ENCODE assay signal across 13 mouse cellular contexts in the genomic region with DNA sequence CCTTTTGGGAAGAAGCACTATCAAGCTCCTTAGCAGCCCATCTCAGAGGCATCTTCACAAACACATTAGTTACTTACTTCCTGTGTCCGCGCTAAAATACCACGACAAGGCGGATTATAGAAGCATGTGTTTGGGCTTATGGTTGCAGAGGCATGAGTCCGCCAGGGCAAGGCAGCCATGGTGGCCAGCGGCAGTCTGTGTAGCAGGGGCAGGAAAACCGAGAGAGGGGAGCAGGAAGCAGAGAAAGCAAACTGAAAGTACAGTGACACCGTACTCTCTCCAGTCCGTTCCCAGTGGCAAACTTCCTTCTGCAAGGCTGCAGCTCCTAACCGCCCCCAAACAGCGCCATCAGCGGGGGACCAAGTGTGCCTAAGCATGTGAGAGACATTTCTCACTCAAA. TPM values are rescaled to one million over a fixed set of nuclear protein-coding genes. Genes with fewer than 3 reads are reported as not detected.
A peak's percentile ranks its signal among the peaks of the same experiment; 100 is the strongest.
DNase-seq lines count a peak whose midpoint lies in the region; ATAC-seq and TF ChIP-seq lines count a peak whose summit lies in the region.
"Had no signal": no experiment of that assay in that cellular context is flagged by ENCODE, and none has a peak within 500 bp of the region (broad histone marks: within the 10 kb centered on the region; RNA-seq: fewer than 3 reads in every experiment).

No protein-coding gene starts in this region.

- ATAC-seq in erythroblast, adult 5-6 weeks (replicated peaks; ENCODE audit: low FRiP score, poor library complexity, severe bottlenecking), result no peak
- ATAC-seq: inflammation-experienced regulatory T-cells, adult 6 months had no signal

- no peak for DNase-seq in lung, adult 2 months
- DNase-seq in lung, postnatal 25 days (ENCODE audit: low spot score), result no peak
- peak; percentile 26 for DNase-seq in induced T-regulatory cell, adult 2 months (ENCODE audit: low read depth)
- no peak for DNase-seq in layer of hippocampus, postnatal 10 days (ENCODE audit: low spot score in 2 of 2)
- DNase-seq in MN1 (ENCODE audit: low spot score), result no peak
- DNase-seq: cerebellum, postnatal 10 days had no signal

- H3K9me3 ChIP-seq in erythroblast, embryonic 14.5 days (ENCODE audit: control insufficient read depth, low read length), result no peaks in the 10 kb centered on the region
- H3K9me3 ChIP-seq: midbrain, embryonic 10.5 days; neural tube, embryonic 13.5 days had no signal

- no peaks in the 10 kb centered on the region for H3K36me3 ChIP-seq in erythroblast, embryonic 14.5 days (ENCODE audit: control insufficient read depth)
- H3K36me3 ChIP-seq in small intestine, adult 2 months (ENCODE audit: control insufficient read depth, insufficient read depth, low read length), result no peaks in the 10 kb centered on the region
- H3K36me3 ChIP-seq: midbrain, embryonic 10.5 days; neural tube, embryonic 13.5 days had no signal

- H3K27ac ChIP-seq in small intestine, adult 2 months (ENCODE audit: insufficient read depth, low read depth, low read length), result 0 out of 2 replicates have a peak overlapping the region, but pooled peaks have one; percentile 33
- H3K27ac ChIP-seq: midbrain, embryonic 10.5 days; neural tube, embryonic 13.5 days had no signal

- no peak for TF ChIP-seq CTCF in lung, adult 2 months (IDR thresholded peaks at IDR 0.05; ENCODE audit: insufficient read depth, low read length)
- TF ChIP-seq CTCF in small intestine, adult 2 months (IDR thresholded peaks at IDR 0.05; ENCODE audit: extremely low read depth, insufficient read length, insufficient replicate concordance, low read depth, low read length), result no peak

- TF ChIP-seq POLR2A in lung, adult 2 months (IDR thresholded peaks at IDR 0.05; ENCODE audit: borderline replicate concordance, extremely low read depth, low read depth, low read length), result peak; percentile 20; the same call in 1 of the 2 replicates
- TF ChIP-seq POLR2A in small intestine, adult 2 months (IDR thresholded peaks at IDR 0.05; ENCODE audit: low read depth, low read length), result no peak

- peaks cover 18% of the 10 kb centered on the region for H3K27me3 ChIP-seq in erythroblast, embryonic 14.5 days (ENCODE audit: control insufficient read depth)
- H3K27me3 ChIP-seq in small intestine, adult 2 months (ENCODE audit: control insufficient read depth, insufficient read depth, low read length), result no peaks in the 10 kb centered on the region
- H3K27me3 ChIP-seq: neural tube, embryonic 13.5 days had no signal

- H3K4me3 ChIP-seq in erythroblast, embryonic 14.5 days (replicated peaks), result peak overlapping the region; percentile 47
- H3K4me3 ChIP-seq in lung, adult 2 months (replicated peaks; ENCODE audit: extremely low read depth, low read depth, low read length), result peak overlapping the region; percentile 65
- H3K4me3 ChIP-seq in small intestine, adult 2 months (ENCODE audit: low read depth, low read length), result peak overlapping the region; percentile 60
- H3K4me3 ChIP-seq: midbrain, embryonic 10.5 days; neural tube, embryonic 13.5 days had no signal

- WGBS in lung, adult 2 months, result 44% methylated on average over 12 of the region's 12 CpGs
- WGBS in small intestine, adult 2 months, result 39% methylated on average over 12 of the region's 12 CpGs

- H3K4me1 ChIP-seq in erythroblast, embryonic 14.5 days (ENCODE audit: control insufficient read depth), result peaks cover 26% of the 10 kb centered on the region
- no peaks in the 10 kb centered on the region; the same call in 1 of the 2 replicates for H3K4me1 ChIP-seq in lung, adult 2 months (ENCODE audit: control insufficient read depth, insufficient read depth, low read length)
- H3K4me1 ChIP-seq in small intestine, adult 2 months (ENCODE audit: control insufficient read depth, insufficient read depth, insufficient read length, low read length), result peaks cover 10% of the 10 kb centered on the region

RNA-seq across cellular contexts. Expression of gene Zdhhc1, which starts 3.1 kb away (rescaled TPM):
- polyA plus RNA-seq in erythroblast, embryonic 14.5 days (2012), result 0.14 and 0.23 TPM in 2 replicates
- total RNA-seq in erythroblast, adult 5-6 weeks (2015; ENCODE audit: low replicate concordance), result not detected in 2 replicates
- 0.17 and 0.42 TPM in 2 replicates for total RNA-seq in erythroblast, adult 5-6 weeks (2017; ENCODE audit: low replicate concordance)
- 130 and 133 TPM in 2 replicates for polyA plus RNA-seq in lung, adult 2 months (2012; rRNA removed)
- 14.8 and 15.2 TPM in 2 replicates for polyA plus RNA-seq in small intestine, adult 2 months (2012; rRNA removed)
- total RNA-seq in layer of hippocampus, postnatal 10 days (2021), result 10 to 100 TPM; 17.5 to 20.4 TPM

RNA-seq across cellular contexts. Expression of gene Hsd11b2, which starts 18.8 kb away (rescaled TPM):
- not detected in 2 replicates for polyA plus RNA-seq in erythroblast, embryonic 14.5 days (2012)
- 2.3 TPM in 1 of 2 replicates, not detected in the other for total RNA-seq in erythroblast, adult 5-6 weeks (2015; ENCODE audit: low replicate concordance)
- total RNA-seq in erythroblast, adult 5-6 weeks (2017; ENCODE audit: low replicate concordance), result not detected in 2 replicates
- 2.1 and 4.8 TPM in 2 replicates for polyA plus RNA-seq in lung, adult 2 months (2012; rRNA removed)
- polyA plus RNA-seq in small intestine, adult 2 months (2012; rRNA removed), result 5.0 and 12.2 TPM in 2 replicates
- total RNA-seq in layer of hippocampus, postnatal 10 days (2021), result under 1 TPM in 1 of 2 experiments, not detected in 1; 0.18 TPM
- total RNA-seq: left cerebral cortex, postnatal 14 days had no signal
- polyA plus RNA-seq: inflammation-experienced regulatory T-cells, adult 6 months had no signal

RNA-seq across cellular contexts. Expression of gene Tppp3, which starts 28.5 kb away (rescaled TPM):
- polyA plus RNA-seq in erythroblast, embryonic 14.5 days (2012), result 0.34 and 0.96 TPM in 2 replicates
- not detected in 2 replicates for total RNA-seq in erythroblast, adult 5-6 weeks (2015; ENCODE audit: low replicate concordance)
- total RNA-seq in erythroblast, adult 5-6 weeks (2017; ENCODE audit: low replicate concordance), result not detected in 2 replicates
- polyA plus RNA-seq in lung, adult 2 months (2012; rRNA removed), result 785 and 816 TPM in 2 replicates
- polyA plus RNA-seq in small intestine, adult 2 months (2012; rRNA removed), result 36.9 and 60.5 TPM in 2 replicates
- total RNA-seq in layer of hippocampus, postnatal 10 days (2021), result 10 to 100 TPM; 34.5 to 40.0 TPM

Comparison
In these comparisons a context has a peak if more than half of its experiments do, and no peak if none do; other contexts are left out.
1. RNA of gene Zdhhc1, which starts 3.1 kb away (polyA plus RNA-seq): 130 to 133 TPM in lung, adult 2 months and 14.8 to 15.2 TPM in small intestine, adult 2 months; 0.14 to 0.23 TPM in erythroblast, embryonic 14.5 days; every median in the first group is over 10 times any median in the second.
2. RNA of gene Tppp3, which starts 28.5 kb away (polyA plus RNA-seq): 785 to 816 TPM in lung, adult 2 months and 36.9 to 60.5 TPM in small intestine, adult 2 months; 0.34 to 0.96 TPM in erythroblast, embryonic 14.5 days; every median in the first group is over 10 times any median in the second.
3. Peak in every context shown above with its lines, with median percentiles within 50 percentile points of each other: H3K4me3 ChIP-seq.